Mouse (Mus musculus): ENCODE data around the gene Tnnt3.

DNA sequence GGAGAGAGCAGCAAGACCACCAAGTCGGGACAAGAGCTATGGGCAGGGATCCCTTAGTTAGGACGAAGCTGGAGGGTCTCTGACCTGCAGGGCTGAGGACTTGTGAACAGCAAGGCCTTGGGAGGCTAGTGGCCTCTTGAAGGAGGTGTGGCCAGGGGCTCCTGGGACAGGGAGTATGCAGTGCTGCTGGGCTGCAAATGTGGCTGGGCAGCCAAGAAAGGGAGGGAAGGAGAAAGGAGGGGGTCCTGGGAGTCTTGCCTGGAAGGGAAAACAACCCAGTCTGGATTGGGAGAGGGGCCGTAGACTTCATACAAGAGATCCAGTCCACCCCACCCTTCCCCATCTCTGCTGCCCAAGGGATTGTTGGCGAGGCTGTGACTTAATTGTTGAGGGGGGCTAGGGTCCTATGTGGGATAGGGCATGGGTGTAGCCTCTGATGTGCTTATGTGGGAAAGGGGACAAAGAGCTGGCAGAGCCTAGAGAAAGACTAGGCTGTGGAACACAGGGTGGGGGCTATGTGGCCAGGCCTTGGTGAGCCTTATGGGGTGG lies 33.4 kb downstream of the Tnnt3 start:
- TF ChIP-seq POLR2A (IDR thresholded peaks at IDR 0.05; ENCODE audit: low read depth, low read length): no peak
- TF ChIP-seq CTCF (IDR thresholded peaks at IDR 0.05; ENCODE audit: extremely low read depth, insufficient read depth, insufficient read length, insufficient replicate concordance): no peak
